Mouse (Mus musculus): ENCODE results near the gene Col26a1. TPM values are rescaled to one million over a fixed set of nuclear protein-coding genes. Genes with fewer than 3 reads are reported as not detected.

Col26a1 gene
- polyA plus RNA-seq, 1 experiment from 2014 or later = 1.6 TPM

DNA sequence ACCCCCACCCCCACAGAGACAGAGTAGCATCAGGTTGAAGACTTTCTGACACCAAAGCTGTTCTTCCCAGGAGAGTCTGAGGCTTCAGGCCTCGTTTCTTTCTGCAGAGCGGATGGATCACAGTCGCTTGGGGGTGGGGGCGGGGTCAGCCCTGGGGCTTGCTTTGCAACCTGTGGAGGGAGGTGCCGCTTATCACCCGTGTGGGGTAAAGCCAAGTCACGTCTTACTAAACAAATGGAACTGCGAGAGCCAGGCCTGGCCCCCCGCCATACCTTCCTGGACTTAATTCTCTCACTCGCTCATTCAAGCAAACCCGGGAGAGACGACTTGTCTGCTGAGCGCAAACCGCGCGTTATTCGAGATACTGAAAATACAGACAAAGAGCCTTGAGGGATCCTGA lies 80.3 kb downstream of the Col26a1 start:
- Histone ChIP-seq H3K4me1 (ENCODE audit: insufficient read depth, low read depth, low read length) (no peaks in the 10 kb centered on the region), H3K9ac (replicated peaks; ENCODE audit: low read depth) (no peak overlapping the region), H3K27ac (ENCODE audit: low read length) (no peak overlapping the region), H3K9me3 (ENCODE audit: low read length) (no peaks in the 10 kb centered on the region), H3K4me3 (ENCODE audit: low read depth, low read length) (no peak overlapping the region), H3K27me3 (replicated peaks; ENCODE audit: insufficient read depth, low read length) (no peaks in the 10 kb centered on the region), H3K4me2 (replicated peaks; ENCODE audit: low read depth, low read length) (peak overlapping the region; percentile 23; the same call in 1 of the 2 replicates), H3K36me3 (ENCODE audit: insufficient read depth, low read length) (no peaks in the 10 kb centered on the region)
- WGBS = 12% methylated on average over 17 of the region's 17 CpGs
- no peak for TF ChIP-seq CTCF (IDR thresholded peaks at IDR 0.05)
- no peak for TF ChIP-seq EP300 (IDR thresholded peaks at IDR 0.05)
- ATAC-seq (no peak), DNase-seq (ENCODE audit: low spot score) (no peak)

DNA sequence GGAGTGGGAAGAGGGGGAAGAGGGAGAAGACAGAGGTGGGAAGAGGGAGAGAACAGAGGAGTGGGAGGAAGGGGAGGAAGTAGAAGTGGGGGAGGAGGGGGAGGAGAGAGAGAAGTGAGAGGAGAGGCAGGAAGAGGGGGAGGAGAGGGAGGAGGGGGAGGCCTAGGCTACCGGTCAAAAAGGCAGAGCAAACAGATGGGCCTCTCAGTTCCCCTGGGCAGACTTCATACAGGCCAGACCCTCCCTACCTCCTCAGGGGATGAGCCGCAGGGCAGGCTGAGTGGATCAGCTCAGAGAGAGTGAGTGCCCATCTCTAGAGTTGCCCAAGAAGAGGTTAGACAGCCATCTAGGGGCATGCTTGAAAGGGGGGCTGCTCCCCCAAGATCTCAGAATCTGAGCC lies 86.1 kb downstream of the Col26a1 start:
- no peak for ATAC-seq
- WGBS = 20% methylated on average over 2 of the region's 2 CpGs

DNA sequence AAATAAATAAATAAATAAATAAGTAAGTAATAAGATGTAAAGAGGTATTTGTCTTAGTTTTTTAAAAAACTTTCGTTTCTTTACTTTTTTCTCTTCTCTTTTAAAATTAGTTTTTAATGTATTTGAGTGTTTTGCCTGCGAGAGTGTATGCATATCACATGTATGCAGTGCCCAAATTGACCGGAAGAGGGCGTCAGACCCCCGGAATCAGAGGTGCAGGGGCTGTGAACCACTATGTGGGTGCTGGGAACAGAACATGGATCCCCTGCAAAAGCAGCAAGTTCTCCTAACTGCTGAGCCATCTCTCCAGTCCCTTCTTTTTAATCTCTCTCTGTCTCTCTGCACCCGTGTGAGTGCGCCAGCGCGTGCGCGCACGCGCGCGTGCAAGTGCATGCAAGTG lies 89.2 kb downstream of the Col26a1 start:
- Histone ChIP-seq H3K4me1 (ENCODE audit: insufficient read depth, low read depth, low read length) (no peaks in the 10 kb centered on the region), H3K27ac (ENCODE audit: low read length) (no peak overlapping the region), H3K4me3 (ENCODE audit: low read depth, low read length) (no peak overlapping the region), H3K9me3 (ENCODE audit: low read length) (no peaks in the 10 kb centered on the region), H3K4me2 (replicated peaks; ENCODE audit: low read depth, low read length) (no peak overlapping the region), H3K9ac (replicated peaks; ENCODE audit: low read depth) (no peak overlapping the region), H3K27me3 (replicated peaks; ENCODE audit: insufficient read depth, low read length) (no peaks in the 10 kb centered on the region), H3K36me3 (ENCODE audit: insufficient read depth, low read length) (no peaks in the 10 kb centered on the region)
- WGBS = 92% methylated on average over 15 of the region's 15 CpGs
- ATAC-seq (no peak), DNase-seq (ENCODE audit: low spot score) (no peak)
- TF ChIP-seq EP300 (IDR thresholded peaks at IDR 0.05) (no peak), CTCF (IDR thresholded peaks at IDR 0.05) (no peak)

More for the DNA sequence above, 86.1 kb downstream of the Col26a1 start:
- DNase-seq (ENCODE audit: low spot score) = no peak
- Histone ChIP-seq H3K4me1 (ENCODE audit: insufficient read depth, low read depth, low read length) (no peaks in the 10 kb centered on the region), H3K36me3 (ENCODE audit: insufficient read depth, low read length) (no peaks in the 10 kb centered on the region), H3K27ac (ENCODE audit: low read length) (no peak overlapping the region), H3K4me2 (replicated peaks; ENCODE audit: low read depth, low read length) (no peak overlapping the region), H3K9ac (replicated peaks; ENCODE audit: low read depth) (no peak overlapping the region), H3K9me3 (ENCODE audit: low read length) (no peaks in the 10 kb centered on the region), H3K27me3 (replicated peaks; ENCODE audit: insufficient read depth, low read length) (no peaks in the 10 kb centered on the region), H3K4me3 (ENCODE audit: low read depth, low read length) (no peak overlapping the region)
- TF ChIP-seq EP300 (IDR thresholded peaks at IDR 0.05) = no peak
- no peak for TF ChIP-seq CTCF (IDR thresholded peaks at IDR 0.05)

DNA sequence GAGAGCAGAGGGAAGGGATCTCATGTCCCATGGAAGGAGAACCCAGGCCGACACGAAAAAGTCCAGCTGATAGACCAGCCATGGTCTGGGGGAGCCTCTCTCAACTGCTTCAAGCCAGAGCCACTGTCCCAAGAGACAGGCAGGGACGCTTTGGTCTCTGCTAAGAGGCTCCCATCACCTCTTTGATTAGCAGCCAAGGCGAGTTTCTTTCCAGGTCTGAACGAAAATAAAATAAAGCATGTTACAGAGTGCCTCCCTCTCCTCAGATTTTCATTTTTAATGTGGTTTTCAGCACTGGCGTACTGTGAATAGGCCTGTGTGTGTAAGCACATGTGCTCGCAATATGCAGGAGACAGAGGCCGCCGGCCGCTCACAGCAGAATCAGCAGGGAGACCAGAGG lies 90.5 kb downstream of the Col26a1 start:
- no peaks in the 10 kb centered on the region for H3K9me3 ChIP-seq (ENCODE audit: low read length)
- TF ChIP-seq CTCF (IDR thresholded peaks at IDR 0.05) = no peak
- TF ChIP-seq EP300 (IDR thresholded peaks at IDR 0.05) = no peak
- 84% methylated on average over 10 of the region's 10 CpGs for WGBS
- H3K9ac ChIP-seq (replicated peaks; ENCODE audit: low read depth) = no peak overlapping the region
- H3K4me2 ChIP-seq (replicated peaks; ENCODE audit: low read depth, low read length) = no peak overlapping the region
- DNase-seq (ENCODE audit: low spot score) (no peak), ATAC-seq (no peak)
- H3K27ac ChIP-seq (ENCODE audit: low read length) = no peak overlapping the region
- no peaks in the 10 kb centered on the region for H3K27me3 ChIP-seq (replicated peaks; ENCODE audit: insufficient read depth, low read length)
- no peak overlapping the region for H3K4me3 ChIP-seq (ENCODE audit: low read depth, low read length)
- H3K4me1 ChIP-seq (ENCODE audit: insufficient read depth, low read depth, low read length) = no peaks in the 10 kb centered on the region
- no peaks in the 10 kb centered on the region for H3K36me3 ChIP-seq (ENCODE audit: insufficient read depth, low read length)

DNA sequence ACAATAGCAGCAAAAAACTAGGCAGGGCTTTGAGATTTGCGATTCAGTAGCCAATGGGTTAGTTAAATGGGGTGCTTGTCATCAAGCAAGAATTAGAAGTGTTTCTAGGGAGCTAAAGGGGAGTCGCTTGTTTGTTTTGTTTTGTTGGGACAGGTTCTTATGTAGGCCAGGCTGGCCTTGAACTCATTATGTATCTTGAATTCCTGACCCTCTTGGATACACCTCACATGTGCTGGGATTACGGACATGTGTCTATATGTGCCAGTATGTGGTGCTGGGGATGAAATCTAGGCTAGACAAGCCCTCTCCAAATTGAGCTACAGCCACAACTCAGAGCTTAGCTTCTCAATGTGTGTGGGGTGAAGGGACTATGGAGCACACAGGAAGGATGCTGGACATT lies 91.8 kb downstream of the Col26a1 start:
- TF ChIP-seq EP300 (IDR thresholded peaks at IDR 0.05) (no peak), CTCF (IDR thresholded peaks at IDR 0.05) (no peak)
- Histone ChIP-seq H3K4me3 (ENCODE audit: low read depth, low read length) (no peak overlapping the region), H3K9me3 (ENCODE audit: low read length) (no peaks in the 10 kb centered on the region), H3K4me2 (replicated peaks; ENCODE audit: low read depth, low read length) (no peak overlapping the region), H3K9ac (replicated peaks; ENCODE audit: low read depth) (no peak overlapping the region), H3K27ac (ENCODE audit: low read length) (no peak overlapping the region), H3K36me3 (ENCODE audit: insufficient read depth, low read length) (no peaks in the 10 kb centered on the region), H3K27me3 (replicated peaks; ENCODE audit: insufficient read depth, low read length) (no peaks in the 10 kb centered on the region), H3K4me1 (ENCODE audit: insufficient read depth, low read depth, low read length) (no peaks in the 10 kb centered on the region)
- ATAC-seq (peak; percentile 12; the same call in 1 of the 2 replicates), DNase-seq (ENCODE audit: low spot score) (no peak)
- WGBS = 54% methylated on average over 3 of the region's 3 CpGs

DNA sequence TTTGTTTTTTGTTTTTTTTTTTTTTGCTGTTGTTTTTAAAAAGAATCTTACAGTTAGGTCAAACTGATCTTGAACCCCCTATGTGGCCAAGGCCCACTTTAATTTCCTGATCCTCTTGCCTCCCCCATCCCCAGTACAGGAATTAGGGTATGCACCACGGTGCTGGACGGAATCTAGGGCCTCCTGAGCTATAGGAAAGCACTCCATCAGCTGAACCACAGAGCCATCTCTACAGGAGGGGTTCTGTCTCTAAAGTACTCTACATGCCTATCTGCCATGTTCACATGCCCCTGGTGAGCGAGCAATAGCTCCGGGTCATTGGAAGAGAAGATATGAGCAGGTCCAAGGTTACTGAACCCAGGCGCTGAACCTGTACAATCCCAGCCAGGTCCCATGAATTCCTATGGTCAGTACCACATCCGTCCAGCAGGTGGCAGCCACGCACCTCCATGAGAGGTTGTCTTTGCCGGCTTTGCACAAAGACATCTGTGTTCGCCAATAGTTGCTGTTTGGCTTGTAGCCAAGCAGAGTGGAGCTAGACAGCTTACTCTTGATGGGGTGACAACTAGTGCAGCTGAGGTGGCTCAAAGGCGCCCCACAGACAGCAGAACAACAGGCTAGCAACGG lies 92.3 kb downstream of the Col26a1 start:
- ATAC-seq (peak; percentile 89), DNase-seq (ENCODE audit: low spot score) (peak; percentile 92)
- no peaks in the 10 kb centered on the region for H3K36me3 ChIP-seq (ENCODE audit: insufficient read depth, low read length)
- H3K4me3 ChIP-seq (ENCODE audit: low read depth, low read length) = no peak overlapping the region
- H3K9me3 ChIP-seq (ENCODE audit: low read length) = no peaks in the 10 kb centered on the region
- no peak overlapping the region for H3K9ac ChIP-seq (replicated peaks; ENCODE audit: low read depth)
- H3K4me1 ChIP-seq (ENCODE audit: insufficient read depth, low read depth, low read length) = no peaks in the 10 kb centered on the region
- no peak overlapping the region for H3K27ac ChIP-seq (ENCODE audit: low read length)
- WGBS = 12% methylated on average over 11 of the region's 11 CpGs
- TF ChIP-seq CTCF (IDR thresholded peaks at IDR 0.05) = peak; percentile 99
- TF ChIP-seq EP300 (IDR thresholded peaks at IDR 0.05) = no peak
- no peak overlapping the region for H3K4me2 ChIP-seq (replicated peaks; ENCODE audit: low read depth, low read length)
- H3K27me3 ChIP-seq (replicated peaks; ENCODE audit: insufficient read depth, low read length) = no peaks in the 10 kb centered on the region

DNA sequence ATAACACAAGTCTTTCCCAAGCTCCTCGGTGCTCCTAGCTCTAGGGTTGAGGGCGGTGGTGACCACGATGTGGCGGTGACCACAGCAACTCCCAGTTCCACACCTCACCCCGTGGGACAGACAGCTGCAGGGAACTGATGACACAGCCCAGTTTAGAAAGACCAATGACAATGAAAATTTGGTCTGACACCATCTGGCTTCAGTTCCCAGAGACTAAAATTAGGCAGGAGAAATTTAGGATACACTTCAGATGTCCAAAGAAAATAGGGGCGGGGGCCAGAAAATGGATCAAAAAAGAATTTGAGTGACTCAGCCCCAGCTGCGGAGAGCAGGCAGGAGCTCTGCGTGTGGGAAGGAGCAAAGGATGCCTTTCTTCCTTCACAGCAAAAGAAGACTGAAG lies 98.5 kb downstream of the Col26a1 start:
- Histone ChIP-seq H3K4me2 (replicated peaks; ENCODE audit: low read depth, low read length) (no peak overlapping the region), H3K4me3 (ENCODE audit: low read depth, low read length) (no peak overlapping the region), H3K27ac (ENCODE audit: low read length) (no peak overlapping the region), H3K27me3 (replicated peaks; ENCODE audit: insufficient read depth, low read length) (no peaks in the 10 kb centered on the region), H3K36me3 (ENCODE audit: insufficient read depth, low read length) (no peaks in the 10 kb centered on the region), H3K9me3 (ENCODE audit: low read length) (no peaks in the 10 kb centered on the region), H3K4me1 (ENCODE audit: insufficient read depth, low read depth, low read length) (no peaks in the 10 kb centered on the region), H3K9ac (replicated peaks; ENCODE audit: low read depth) (no peak overlapping the region)
- no peak for TF ChIP-seq CTCF (IDR thresholded peaks at IDR 0.05)
- no peak for TF ChIP-seq EP300 (IDR thresholded peaks at IDR 0.05)
- 76% methylated on average over 8 of the region's 8 CpGs for WGBS
- ATAC-seq = no peak
- no peak for DNase-seq (ENCODE audit: low spot score)

All from lung, postnatal 0 days (tissue).